Mouse (Mus musculus) urinary bladder, postnatal 14 days (tissue): ENCODE data around the gene Rita1.

Experiments
- DNase-seq: peaks from one replicate; pipeline ENCODE4 v3.0.0; 2021; ENCODE audit warnings: low spot score

Gene Rita1

GRCm38 (mm10) chr5:120600946-120601668 is 11.3 kb downstream of the Rita1 start:
- no peak for DNase-seq

- DNase-seq = no peak
These were observed 12.8 kb downstream of the Rita1 start for GRCm38 (mm10) chr5:120599625-120600024.

GRCm38 (mm10) chr5:120594485-120594884 is 17.9 kb downstream of the Rita1 start:
- DNase-seq = no peak

GRCm38 (mm10) chr5:120592141-120592540 is 20.2 kb downstream of the Rita1 start:
- DNase-seq = no peak

GRCm38 (mm10) chr5:120590356-120591010 is 21.9 kb downstream of the Rita1 start:
- no peak for DNase-seq

- DNase-seq = peak; percentile 99
These were observed 23.8 kb downstream of the Rita1 start, which contains the start of the genes Tpcn1 and Iqcd for GRCm38 (mm10) chr5:120588569-120589094. TSS of gene Tpcn1 (minus strand) at chr5:120588673. TSS of gene Iqcd (plus strand) at chr5:120589016.

- no peak for DNase-seq
These were observed 24.3 kb downstream of the Rita1 start for GRCm38 (mm10) chr5:120587940-120588568.

GRCm38 (mm10) chr5:120587616-120587926 is 24.8 kb downstream of the Rita1 start:
- DNase-seq = no peak

- DNase-seq = peak; percentile 47
These were observed 25.4 kb downstream of the Rita1 start for GRCm38 (mm10) chr5:120586741-120587615.

- no peak for DNase-seq
These were observed 27.4 kb downstream of the Rita1 start for GRCm38 (mm10) chr5:120584968-120585367.

GRCm38 (mm10) chr5:120583511-120583910 is 28.9 kb downstream of the Rita1 start:
- no peak for DNase-seq

GRCm38 (mm10) chr5:120582002-120582401 is 30.4 kb downstream of the Rita1 start:
- no peak for DNase-seq

- DNase-seq = no peak
These were observed 32.3 kb downstream of the Rita1 start for GRCm38 (mm10) chr5:120579898-120580626.

GRCm38 (mm10) chr5:120579211-120579897 is 33.0 kb downstream of the Rita1 start:
- DNase-seq = peak; percentile 81

- peak; percentile 64 for DNase-seq
These were observed 33.8 kb downstream of the Rita1 start for GRCm38 (mm10) chr5:120578504-120579081.

- DNase-seq = peak; percentile 62
These were observed 34.4 kb downstream of the Rita1 start for GRCm38 (mm10) chr5:120577935-120578441.

- DNase-seq = no peak
These were observed 35.5 kb downstream of the Rita1 start for GRCm38 (mm10) chr5:120576781-120577301.

GRCm38 (mm10) chr5:120574469-120575063 is 37.8 kb downstream of the Rita1 start:
- no peak for DNase-seq

GRCm38 (mm10) chr5:120571056-120571740 is 41.2 kb downstream of the Rita1 start:
- DNase-seq = no peak
